Comparison of ENCODE assay signal across 26 mouse cellular contexts in genomic region chr1:33992810-33993209, GRCm38 (mm10).
DNase-seq lines count a peak whose midpoint lies in the region; ATAC-seq and TF ChIP-seq lines count a peak whose summit lies in the region.
"Had no signal": no experiment of that assay in that cellular context is flagged by ENCODE, and none has a peak within 500 bp of the region (broad histone marks: within the 10 kb centered on the region; RNA-seq: fewer than 3 reads in every experiment).

No protein-coding gene starts in this region.

- H3K36me3 ChIP-seq in kidney, embryonic 15.5 days, result no peaks in the 10 kb centered on the region
- no peaks in the 10 kb centered on the region for H3K36me3 ChIP-seq in hindbrain, postnatal 0 days (ENCODE audit: insufficient read depth, low read length)
- H3K36me3 ChIP-seq: embryonic facial prominence, embryonic 12.5 days; embryonic facial prominence, embryonic 15.5 days; heart, embryonic 12.5 days; heart, embryonic 15.5 days had no signal

- H3K27me3 ChIP-seq in kidney, embryonic 15.5 days, result no peaks in the 10 kb centered on the region
- H3K27me3 ChIP-seq in hindbrain, postnatal 0 days (ENCODE audit: insufficient read depth, low read length), result no peaks in the 10 kb centered on the region
- H3K27me3 ChIP-seq: embryonic facial prominence, embryonic 12.5 days; embryonic facial prominence, embryonic 15.5 days; heart, embryonic 12.5 days; heart, embryonic 15.5 days had no signal

- peak; percentile 64 for DNase-seq in heart, adult 11 months
- no peak for DNase-seq in heart, postnatal 14 days
- DNase-seq in kidney, adult 9 months, result peak; percentile 47
- DNase-seq in kidney, adult 11 months, result no peak
- peak; percentile 22 for DNase-seq in kidney, postnatal 14 days
- no peak for DNase-seq in embryo, embryonic 9.5 days (ENCODE audit: extremely low spot score)
- DNase-seq in hindbrain, postnatal 0 days (ENCODE audit: low spot score), result no peak
- DNase-seq: adrenal gland, adult 8-10 months; adrenal gland, postnatal 25 days; cerebellum, adult 11-12 months; cerebellum, adult 9-10 months; cerebellum, postnatal 14 days; forebrain, postnatal 0 days; gastrocnemius, adult 2 months; gastrocnemius, postnatal 14 days; heart, adult 18-20 months; heart, postnatal 10 days; heart, postnatal 4 days had no signal

- H3K27ac ChIP-seq in kidney, embryonic 15.5 days, result no peak overlapping the region
- H3K27ac ChIP-seq in hindbrain, postnatal 0 days, result no peak overlapping the region
- H3K27ac ChIP-seq: embryonic facial prominence, embryonic 12.5 days; embryonic facial prominence, embryonic 15.5 days; gastrocnemius, adult 2 months; heart, embryonic 15.5 days; hindbrain, embryonic 14.5 days had no signal

- peak; percentile 79 for ATAC-seq in kidney, embryonic 15.5 days (replicated peaks; ENCODE audit: low FRiP score)
- no peak for ATAC-seq in hindbrain, postnatal 0 days
- ATAC-seq: activated CD4-positive, CD25-positive, alpha-beta regulatory T cell, adult 4 months; forebrain, embryonic 14.5 days; forebrain, postnatal 0 days had no signal

- TF ChIP-seq CTCF in hindbrain, postnatal 0 days (IDR thresholded peaks at IDR 0.05; ENCODE audit: low read depth), result no peak

- WGBS in kidney, embryonic 15.5 days, result 66% methylated on average over 11 of the region's 11 CpGs
- WGBS in hindbrain, postnatal 0 days, result 87% methylated on average over 11 of the region's 11 CpGs

- no peak overlapping the region for H3K9ac ChIP-seq in kidney, embryonic 15.5 days
- H3K9ac ChIP-seq in hindbrain, postnatal 0 days (replicated peaks; ENCODE audit: low read length), result no peak overlapping the region
- H3K9ac ChIP-seq: embryonic facial prominence, embryonic 12.5 days; embryonic facial prominence, embryonic 15.5 days; forebrain, postnatal 0 days; heart, embryonic 12.5 days; heart, embryonic 15.5 days; hindbrain, embryonic 14.5 days had no signal

- H3K9me3 ChIP-seq in kidney, embryonic 15.5 days (replicated peaks), result no peaks in the 10 kb centered on the region
- no peaks in the 10 kb centered on the region for H3K9me3 ChIP-seq in hindbrain, postnatal 0 days (ENCODE audit: low read length)
- H3K9me3 ChIP-seq: embryonic facial prominence, embryonic 12.5 days; embryonic facial prominence, embryonic 15.5 days; heart, embryonic 12.5 days; heart, embryonic 15.5 days had no signal

- intact Hi-C loops in heart, postnatal 14 days (cut with DNase I), result no loop called here

- H3K4me2 ChIP-seq in kidney, embryonic 15.5 days, result no peak overlapping the region
- no peak overlapping the region for H3K4me2 ChIP-seq in hindbrain, postnatal 0 days (ENCODE audit: low read depth, low read length)
- H3K4me2 ChIP-seq: embryonic facial prominence, embryonic 12.5 days; embryonic facial prominence, embryonic 15.5 days; heart, embryonic 12.5 days; heart, embryonic 15.5 days; hindbrain, embryonic 14.5 days had no signal

- H3K4me3 ChIP-seq in kidney, embryonic 15.5 days (replicated peaks), result no peak overlapping the region
- no peak overlapping the region for H3K4me3 ChIP-seq in hindbrain, postnatal 0 days (ENCODE audit: low read length)
- H3K4me3 ChIP-seq: embryonic facial prominence, embryonic 12.5 days; embryonic facial prominence, embryonic 15.5 days; gastrocnemius, adult 2 months; heart, embryonic 12.5 days; heart, embryonic 15.5 days had no signal

- H3K4me1 ChIP-seq in kidney, embryonic 15.5 days, result peaks cover 9% of the 10 kb centered on the region; the same call in 1 of the 2 replicates
- no peaks in the 10 kb centered on the region for H3K4me1 ChIP-seq in hindbrain, postnatal 0 days (ENCODE audit: insufficient read depth, low read length)
- H3K4me1 ChIP-seq: embryonic facial prominence, embryonic 12.5 days; embryonic facial prominence, embryonic 15.5 days had no signal

Comparison
In these comparisons a context has a peak if more than half of its experiments do, and no peak if none do; other contexts are left out.
1. DNase-seq: peak in heart, adult 11 months (single experiment), kidney, adult 9 months (single experiment) and kidney, postnatal 14 days (single experiment); none in heart, postnatal 14 days (0 of 2), kidney, adult 11 months (single experiment), embryo, embryonic 9.5 days (single experiment) and hindbrain, postnatal 0 days (single experiment).